Mouse (Mus musculus): ENCODE measurements around the gene Gab2.
"Not testable (repeated sequence)": the region's sequence is repeated elsewhere in the genome, so short reads cannot be mapped to it uniquely, and the experiment has no call there.

Gene Gab2

DNA sequence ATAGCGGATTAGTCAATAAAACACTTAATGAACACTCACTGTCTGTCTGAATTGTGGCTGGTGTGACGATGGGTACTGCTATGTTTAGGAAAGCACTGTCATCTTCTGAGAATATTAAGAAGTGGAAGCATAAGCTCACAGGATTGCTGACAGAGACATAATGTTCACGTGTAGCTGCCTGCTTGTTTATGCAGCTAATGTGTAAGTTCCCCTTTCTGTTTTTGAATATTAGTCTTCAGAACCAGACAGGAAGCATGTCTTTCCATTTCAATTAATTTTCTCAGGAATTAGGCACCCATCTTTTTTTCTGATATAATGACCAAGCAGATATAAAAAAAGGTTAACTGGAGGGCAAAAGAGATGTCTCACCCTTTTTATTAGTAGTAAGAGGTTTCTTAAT is 55.1 kb downstream of the Gab2 start:
- DNase-seq (ENCODE audit: low spot score), result no peak

DNA sequence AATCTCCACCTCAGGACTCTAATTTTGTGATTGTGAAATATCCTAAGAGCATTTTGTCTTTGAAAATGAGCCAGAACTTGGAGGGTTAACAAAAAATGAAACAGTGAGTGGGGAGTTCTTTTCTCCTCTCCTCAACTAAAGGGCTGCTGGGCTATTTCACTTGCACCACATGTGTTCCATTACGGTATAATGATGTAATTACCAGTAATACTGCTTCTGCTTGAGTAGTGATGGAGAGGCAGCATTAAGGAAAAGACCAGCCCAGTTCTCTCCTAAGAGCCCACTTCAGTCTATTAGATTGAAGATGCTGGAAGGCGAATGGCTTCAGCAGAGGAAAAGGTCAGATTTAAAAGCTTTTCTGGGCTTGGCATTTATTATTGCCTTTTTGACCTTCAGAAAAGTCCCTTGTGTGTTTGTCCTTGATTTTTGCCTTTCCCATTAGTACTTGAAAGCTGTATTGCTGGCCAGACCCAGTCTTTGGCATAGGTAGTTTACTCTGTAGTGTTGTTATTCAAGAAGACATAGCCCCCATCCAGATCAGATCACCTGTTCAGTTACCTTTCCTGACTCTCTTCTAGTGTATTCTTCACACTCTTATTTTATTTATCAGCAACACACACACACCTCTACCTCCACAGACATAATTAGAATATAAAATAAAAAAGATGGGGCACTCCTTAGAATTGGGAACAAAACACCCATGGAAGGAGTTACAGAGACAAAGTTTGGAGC is 69.9 kb downstream of the Gab2 start:
- DNase-seq (ENCODE audit: low spot score), result no peak

DNA sequence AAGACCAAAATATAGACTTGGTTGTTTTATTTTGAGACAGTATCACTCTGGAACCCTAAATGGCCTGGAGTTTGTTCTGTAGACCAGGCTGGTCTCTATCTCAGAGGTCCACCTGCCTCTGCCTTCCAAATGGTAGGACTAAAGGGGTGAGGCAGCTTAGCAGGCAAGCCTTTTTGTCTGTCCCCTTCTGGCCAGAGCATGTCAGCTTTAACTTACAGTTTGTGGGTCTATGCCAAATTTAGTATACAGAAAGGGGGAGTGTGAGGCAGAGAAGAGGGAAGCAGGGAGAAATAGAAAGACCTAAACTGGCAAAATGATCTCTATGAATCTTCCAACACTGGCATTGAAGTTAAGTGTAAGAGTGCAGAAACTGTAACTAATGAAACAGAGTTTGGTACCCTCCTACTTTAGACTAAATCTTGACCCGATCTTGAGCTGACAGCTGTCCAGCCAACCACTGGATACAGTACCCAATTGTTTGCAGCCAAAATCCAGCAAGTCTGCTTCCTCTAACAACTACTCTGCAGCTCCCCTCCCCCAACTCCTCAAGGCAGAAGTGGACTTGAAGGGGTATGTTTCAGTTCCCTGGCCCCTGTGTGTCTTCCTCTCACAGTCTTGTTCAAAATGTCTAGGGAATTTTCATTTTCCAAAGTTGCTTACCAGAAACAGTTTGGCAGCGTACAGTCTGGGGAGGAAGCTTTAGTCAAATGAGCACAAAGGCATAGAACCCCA is 73.5 kb downstream of the Gab2 start:
- no peak for DNase-seq (ENCODE audit: low spot score)

GRCm38 (mm10) chr7:97164261-97164660 is 82.9 kb downstream of the Gab2 start:
- no peak for DNase-seq (ENCODE audit: low spot score)

GRCm38 (mm10) chr7:97171089-97171488 is 89.7 kb downstream of the Gab2 start:
- no peak for DNase-seq (ENCODE audit: low spot score)

- no peak for DNase-seq (ENCODE audit: low spot score)
These were observed 90.3 kb downstream of the Gab2 start for GRCm38 (mm10) chr7:97171719-97172118.

- DNase-seq (ENCODE audit: low spot score), result peak; percentile 4
These were observed 90.7 kb downstream of the Gab2 start for GRCm38 (mm10) chr7:97172126-97172525.

DNA sequence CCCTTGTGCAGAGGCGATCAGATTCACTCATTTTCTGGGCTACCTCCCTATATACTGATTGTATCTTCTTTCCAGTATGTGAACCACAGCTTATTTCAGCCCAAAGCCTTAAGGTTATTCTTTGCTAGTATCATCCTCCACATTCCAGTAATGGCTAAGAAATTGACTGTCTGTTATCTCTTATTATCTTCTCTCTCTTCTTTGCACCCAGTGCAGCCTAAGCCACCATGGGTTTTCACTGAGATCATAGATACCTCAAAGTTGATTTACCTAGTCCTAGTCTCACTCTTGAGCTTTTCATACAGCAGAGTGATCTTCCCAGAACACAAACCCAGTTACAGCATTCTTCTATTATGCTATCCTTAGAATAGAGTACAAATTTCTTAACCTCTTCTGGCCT is 100.5 kb downstream of the Gab2 start:
- DNase-seq (ENCODE audit: low spot score), result no peak

- DNase-seq (ENCODE audit: low spot score), result no peak
These were observed 102.0 kb downstream of the Gab2 start for GRCm38 (mm10) chr7:97183426-97183825.

GRCm38 (mm10) chr7:97184005-97184404 is 102.6 kb downstream of the Gab2 start:
- no peak for DNase-seq (ENCODE audit: low spot score)

DNA sequence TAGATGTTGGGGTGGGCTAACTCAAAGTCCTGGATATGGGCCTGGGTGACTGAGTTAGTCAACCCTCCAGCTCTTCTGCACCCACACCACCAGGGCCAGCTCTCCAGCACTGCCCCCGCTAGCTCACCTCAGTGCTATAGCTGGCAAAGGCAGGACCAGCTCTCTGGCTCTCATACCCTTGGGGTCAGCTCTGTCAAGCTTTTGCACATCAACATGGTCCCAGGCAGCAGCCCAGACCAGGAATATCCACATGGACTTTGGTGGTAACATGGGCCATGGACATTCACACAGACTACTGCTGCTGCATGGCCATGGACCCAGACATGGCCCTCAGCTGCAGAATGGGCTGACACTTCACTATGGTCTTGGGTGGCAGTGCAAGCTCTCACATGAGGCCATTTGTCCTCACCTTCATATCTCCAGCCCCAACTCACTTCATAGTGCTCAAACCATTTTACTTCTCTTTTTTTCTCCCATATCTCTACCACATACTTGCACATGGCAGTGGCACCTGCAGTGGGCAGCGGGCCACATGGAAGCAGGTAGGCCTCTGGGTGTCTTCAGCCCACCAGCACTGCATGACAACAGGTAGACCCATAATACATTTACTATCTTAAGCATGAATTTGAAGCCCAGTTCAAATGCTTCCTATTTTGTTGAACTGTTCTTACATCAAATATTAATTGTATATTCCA is 106.1 kb downstream of the Gab2 start:
- DNase-seq (ENCODE audit: low spot score), result no peak

DNA sequence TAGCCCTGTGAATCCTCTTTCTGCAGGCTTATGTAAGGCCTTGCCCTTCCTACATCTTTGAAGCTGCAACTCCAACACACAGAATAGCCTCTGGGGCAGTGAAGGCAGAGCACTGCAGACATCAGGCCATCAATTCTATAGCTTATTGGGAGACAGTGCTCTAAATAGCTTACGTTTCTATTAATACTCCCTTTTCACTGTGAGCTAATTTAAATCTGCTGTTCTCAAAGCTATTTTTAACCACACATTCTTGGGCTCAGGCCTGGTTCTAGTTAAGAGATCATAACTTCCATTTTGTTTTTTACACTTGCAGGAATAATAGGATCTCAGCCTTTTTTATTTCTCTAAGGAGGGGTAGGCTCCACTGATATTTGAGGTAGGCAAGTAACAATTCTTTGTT is 107.7 kb downstream of the Gab2 start:
- DNase-seq (ENCODE audit: low spot score), result no peak

- DNase-seq (ENCODE audit: low spot score), result no peak
These were observed 122.5 kb downstream of the Gab2 start for GRCm38 (mm10) chr7:97203907-97204306.

DNA sequence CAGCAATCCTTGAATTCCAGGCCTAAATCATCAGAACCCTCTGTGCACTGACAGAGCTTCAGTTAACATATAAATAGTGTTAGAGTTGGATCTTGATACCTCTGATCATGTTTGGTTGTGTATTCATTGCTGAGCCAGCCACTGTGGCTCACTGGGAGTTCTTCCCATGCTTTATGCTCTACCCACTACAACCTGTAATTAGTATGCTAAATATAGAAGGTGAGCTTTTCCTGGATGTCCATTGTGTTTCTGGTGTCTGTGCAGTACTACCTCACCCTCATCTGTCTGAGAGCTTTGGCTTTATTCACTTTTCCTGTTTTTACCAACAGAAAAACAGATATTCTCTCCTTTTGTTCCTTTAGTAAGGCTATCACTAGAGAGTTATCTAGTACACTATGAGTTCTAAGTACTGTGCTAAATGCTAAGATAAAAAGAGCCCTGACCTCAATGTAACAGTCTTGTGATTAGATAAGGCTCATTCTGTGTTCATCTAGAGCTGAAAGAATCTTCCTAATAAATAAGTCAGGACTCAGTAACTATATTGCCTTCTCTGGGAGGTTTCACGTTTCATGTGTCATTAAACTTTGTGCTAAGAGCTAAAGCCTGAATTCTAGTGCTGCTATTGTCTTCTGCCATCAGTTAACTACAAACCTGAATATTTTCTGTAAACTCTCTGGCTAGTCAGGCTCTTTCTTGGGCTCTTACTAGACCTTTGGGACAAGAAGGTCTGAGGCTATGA is 127.6 kb downstream of the Gab2 start:
- DNase-seq (ENCODE audit: low spot score), result no peak

GRCm38 (mm10) chr7:97210064-97210685 is 128.8 kb downstream of the Gab2 start:
- DNase-seq (ENCODE audit: low spot score), result no peak

- peak; percentile 36 for DNase-seq (ENCODE audit: low spot score)
These were observed 129.7 kb downstream of the Gab2 start for GRCm38 (mm10) chr7:97211117-97211516.

- DNase-seq (ENCODE audit: low spot score), result no peak
These were observed 142.4 kb downstream of the Gab2 start for GRCm38 (mm10) chr7:97223836-97224235.

DNA sequence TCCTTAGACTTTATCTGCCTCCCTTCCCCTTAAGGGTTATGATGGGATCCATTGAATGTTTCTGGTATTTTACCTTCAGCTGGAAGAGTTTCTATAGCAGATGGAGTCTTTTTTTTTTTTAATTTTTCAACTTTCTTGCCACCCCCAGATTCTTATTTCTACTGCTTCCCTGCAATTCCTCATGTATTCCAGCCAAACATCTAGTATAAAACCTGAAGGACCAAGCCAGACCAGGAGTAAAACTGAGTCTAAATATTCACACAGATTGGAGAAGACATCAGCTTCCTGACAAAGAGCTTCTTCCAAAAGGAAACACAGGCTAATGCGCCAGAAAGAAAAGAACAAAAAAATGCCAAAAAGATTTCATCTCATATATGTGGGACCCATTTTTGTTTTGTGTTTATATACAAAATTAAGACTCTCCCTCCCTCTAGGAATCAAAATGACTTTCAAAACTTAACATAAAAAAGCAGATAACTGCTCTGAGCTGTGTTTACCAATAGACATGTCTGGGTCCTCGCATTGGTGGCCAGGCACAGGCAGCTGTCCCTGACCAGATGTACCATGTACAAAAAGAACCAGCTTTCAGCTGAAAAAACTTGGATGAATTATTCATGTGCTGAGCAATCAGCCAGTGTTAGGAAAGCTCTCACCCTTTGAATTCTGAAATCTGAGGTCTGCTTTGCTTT is 164.0 kb downstream of the Gab2 start:
- no peak for DNase-seq (ENCODE audit: low spot score)

GRCm38 (mm10) chr7:97245950-97246578 is 164.7 kb downstream of the Gab2 start:
- not testable (repeated sequence) for DNase-seq (ENCODE audit: low spot score)

DNA sequence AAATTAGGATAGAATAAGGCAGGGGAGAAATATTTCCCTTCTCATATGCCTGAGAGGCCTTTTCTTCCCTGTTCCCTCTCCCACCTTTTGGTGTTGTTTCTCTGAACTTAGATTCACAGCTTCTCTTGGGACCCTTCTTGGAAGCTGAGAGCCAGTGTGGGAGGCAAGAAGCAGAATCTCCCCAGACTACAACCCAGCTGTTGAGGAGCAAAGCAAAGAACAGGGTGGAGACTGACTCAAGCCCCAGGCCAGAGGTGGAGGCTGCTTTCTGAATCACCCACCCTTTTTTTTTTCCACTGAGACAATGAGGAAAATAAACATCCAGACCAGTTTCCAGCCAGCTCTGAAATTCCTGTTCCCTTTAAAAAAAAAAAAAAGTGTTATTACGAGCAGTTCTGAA is 166.3 kb downstream of the Gab2 start:
- no peak for DNase-seq (ENCODE audit: low spot score)

GRCm38 (mm10) chr7:97248136-97248535 is 166.8 kb downstream of the Gab2 start:
- DNase-seq (ENCODE audit: low spot score), result no peak

All from yolk sac, embryonic 10.5 days (tissue).